Mouse (Mus musculus) left cerebral cortex, postnatal 14 days (tissue): ENCODE measurements around the gene Dennd6a. TPM values are rescaled to one million over a fixed set of nuclear protein-coding genes. Genes with fewer than 3 reads are reported as not detected.
"Not testable (repeated sequence)": the region's sequence is repeated elsewhere in the genome, so short reads cannot be mapped to it uniquely, and the experiment has no call there.

Experiments
- DNase-seq, 2 experiments: peaks; one replicate each; pipeline ENCODE4 v3.0.0; 2021 to 2022; ENCODE audit warnings: low spot score in 2 of 2, mixed read lengths in 1 of 2
- intact Hi-C: fragments of 180-260 bp; cut with DNase I; formaldehyde crosslinking; loops from one replicate; pipeline ENCODE4 v1.15.1; 2025
- microRNA-seq, 2 experiments: library from miRNA; unstranded; fragments of <30 nt; microRNA quantifications; one replicate each; pipeline ENCODE4 v1.2.0; 2022
- total RNA-seq, 2 experiments: library from RNA; stranded (reverse); gene quantifications; 2 replicates each; pipeline ENCODE4 v1.2.3; 2021

The Dennd6a gene
- total RNA-seq, 2 experiments from 2014 or later, result 24.1 to 29.5 TPM

- intact Hi-C loops, result loop anchor here (5.0 to 10.0 kb wide), 4 partner anchors 245 to 428 kb away; no protein-coding TSS in a partner anchor
- DNase-seq, result peak; percentile 83 to 88
Measured at GRCm38 (mm10) chr14:26669292-26670073, 95.8 kb downstream of the Dennd6a start, which contains the start of gene Pde12. Gene Pde12 (minus strand): TSS chr14:26669883.

- no peak for DNase-seq
- intact Hi-C loops, result loop anchor here (10.0 kb wide), 1 partner anchor 354 kb away; no protein-coding TSS in a partner anchor
Measured at GRCm38 (mm10) chr14:26670964-26671363, 97.3 kb downstream of the Dennd6a start.

- intact Hi-C loops, result loop anchor here (10.0 kb wide), 1 partner anchor 353 kb away; no protein-coding TSS in a partner anchor
- not testable (repeated sequence) for DNase-seq
Measured at GRCm38 (mm10) chr14:26671870-26672615, 98.4 kb downstream of the Dennd6a start.

GRCm38 (mm10) chr14:26674476-26675169, 101.0 kb downstream of the Dennd6a start:
- intact Hi-C loops, result loop anchor here (10.0 kb wide), 1 partner anchor 350 kb away; no protein-coding TSS in a partner anchor
- DNase-seq, result not testable (repeated sequence)

- intact Hi-C loops, result loop anchor here (10.0 kb wide), 1 partner anchor 349 kb away; no protein-coding TSS in a partner anchor
- DNase-seq, result no peak
Measured at GRCm38 (mm10) chr14:26675371-26675770, 101.7 kb downstream of the Dennd6a start.

- DNase-seq, result no peak
- intact Hi-C loops, result loop anchor here (10.0 kb wide), 1 partner anchor 349 kb away; no protein-coding TSS in a partner anchor
Measured at GRCm38 (mm10) chr14:26675791-26676190, 102.1 kb downstream of the Dennd6a start.

Small RNA genes lying within 50 kb of the gene (microRNA-seq; reads per million reads assigned to microRNA genes)
- gene Mir7672, result 2.1 to 3.4 reads per million in 2 experiments

Other genes with a start within 250 kb of the Dennd6a start
- 100 to 1,000 TPM in 1 of 2 experiments, 10 to 100 TPM in 1; 96.4 to 106 TPM for gene Slmap, start 38.9 kb upstream of the Dennd6a start, total RNA-seq
- gene Arf4, start 64.2 kb downstream of the Dennd6a start, total RNA-seq, result 100 to 1,000 TPM; 131 to 139 TPM
- gene Pde12, start 96.0 kb downstream of the Dennd6a start, total RNA-seq, result 1 to 10 TPM; 8.5 to 9.2 TPM
- gene Dnah12, start 119.4 kb downstream of the Dennd6a start, total RNA-seq, result under 1 TPM; 0.15 to 0.17 TPM